ENCODE assay signal across 8 mouse cellular contexts in the genomic region with DNA sequence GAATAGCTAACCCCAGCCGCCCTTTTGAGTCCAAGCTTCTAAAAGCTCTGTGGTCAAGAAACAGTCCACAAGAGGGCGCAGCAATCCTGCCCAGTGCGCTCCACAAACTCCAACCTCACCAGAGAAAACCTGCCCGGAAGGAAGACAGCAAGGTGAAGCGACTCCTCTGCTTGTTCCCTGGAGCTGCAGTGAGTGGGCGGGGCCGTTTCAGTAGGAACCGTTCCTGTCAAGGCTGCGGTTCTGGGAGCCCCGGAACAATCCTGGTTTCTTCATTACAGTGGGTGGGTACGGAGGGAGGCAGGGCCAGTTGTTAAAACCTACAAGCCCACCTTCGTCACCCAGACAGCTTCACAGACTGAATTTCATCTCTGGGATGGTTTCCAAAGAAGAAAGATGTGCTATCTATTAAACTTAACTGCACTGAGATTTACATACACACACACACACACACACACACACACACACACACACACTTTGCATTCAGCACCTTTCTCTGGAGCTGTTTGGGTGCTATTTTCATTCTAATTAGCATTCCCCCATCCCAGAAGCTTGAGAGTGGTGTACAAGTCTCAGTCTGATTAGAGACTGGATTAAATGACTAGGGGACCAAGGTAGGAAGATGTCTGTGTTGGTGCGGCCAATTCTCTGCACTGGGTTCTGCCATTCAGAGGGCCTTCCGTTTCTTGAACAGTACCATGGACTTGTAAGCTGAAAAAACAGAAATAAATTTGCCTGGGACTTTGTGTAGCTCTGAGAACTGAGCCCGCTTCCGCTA.
DNase-seq lines count a peak whose midpoint lies in the region; ATAC-seq lines count a peak whose summit lies in the region.

No protein-coding gene starts in this region.

- H3K9ac ChIP-seq in intestine, embryonic 16.5 days (ENCODE audit: low read depth, low read length), result no peak overlapping the region

- peak overlapping the region; percentile 69 for H3K4me2 ChIP-seq in intestine, embryonic 16.5 days (ENCODE audit: low read depth, low read length)

- 13% methylated on average over 16 of the region's 16 CpGs for WGBS in intestine, embryonic 16.5 days
- WGBS in midbrain, embryonic 10.5 days, result 26% methylated on average over 16 of the region's 16 CpGs

- H3K36me3 ChIP-seq in intestine, embryonic 16.5 days (ENCODE audit: control insufficient read depth, insufficient read depth, low read length), result no peaks in the 10 kb centered on the region
- H3K36me3 ChIP-seq in midbrain, embryonic 10.5 days, result no peaks in the 10 kb centered on the region

- no peaks in the 10 kb centered on the region for H3K9me3 ChIP-seq in intestine, embryonic 16.5 days (ENCODE audit: control insufficient read depth, low read length)
- H3K9me3 ChIP-seq in midbrain, embryonic 10.5 days (replicated peaks), result no peaks in the 10 kb centered on the region

- H3K27me3 ChIP-seq in intestine, embryonic 16.5 days (replicated peaks; ENCODE audit: control insufficient read depth, insufficient read depth, low read length), result no peaks in the 10 kb centered on the region
- H3K27me3 ChIP-seq in midbrain, embryonic 10.5 days (ENCODE audit: low read depth, poor library complexity, severe bottlenecking), result no peaks in the 10 kb centered on the region

- H3K27ac ChIP-seq in intestine, embryonic 16.5 days (ENCODE audit: low read length), result peak overlapping the region; percentile 75
- H3K27ac ChIP-seq in midbrain, embryonic 10.5 days (replicated peaks), result no peak overlapping the region

- intact Hi-C loops in left cerebral cortex, postnatal 25 days (cut with DNase I), result loop anchor here (1.0 to 5.0 kb wide), 6 partner anchors 15 to 299 kb away; no protein-coding TSS in a partner anchor

- DNase-seq in adrenal gland, adult 18-20 months (ENCODE audit: low spot score in 2 of 2), result peak; percentile 77 to 78
- peak; percentile 88 for DNase-seq in embryo, embryonic 11 days
- peak; percentile 51 to 79 for DNase-seq in gastrocnemius, postnatal 4 days (ENCODE audit: low spot score in 2 of 2)
- DNase-seq in left cerebral cortex, postnatal 25 days (ENCODE audit: low spot score in 2 of 2), result peak; percentile 89 to 96
- DNase-seq in midbrain, embryonic 10.5 days (ENCODE audit: low spot score), result peak; percentile 74
- DNase-seq in right cerebral cortex, postnatal 4 days, result peak; percentile 87

- H3K4me3 ChIP-seq in intestine, embryonic 16.5 days (ENCODE audit: low read length), result peak overlapping the region; percentile 33
- H3K4me3 ChIP-seq in midbrain, embryonic 10.5 days, result peak overlapping the region; percentile 45

- ATAC-seq in intestine, embryonic 16.5 days, result peak; percentile 75
- no peak for ATAC-seq in erythroblast, adult 5-6 weeks (replicated peaks; ENCODE audit: low FRiP score, poor library complexity, severe bottlenecking)

- H3K4me1 ChIP-seq in intestine, embryonic 16.5 days (ENCODE audit: control insufficient read depth, insufficient read depth, low read length), result peaks cover 10% of the 10 kb centered on the region
- H3K4me1 ChIP-seq in midbrain, embryonic 10.5 days, result peaks cover 10% of the 10 kb centered on the region; the same call in 1 of the 2 replicates
